Mouse (Mus musculus) midbrain, embryonic 12.5 days (tissue): ENCODE measurements at regions not wholly inside any gene's neighbourhood (a gene's known extent, or its start where the extent isn't known, plus 50 kb on each side); places are given as distances from the start of the nearest gene placed in this dataset.

Experiments
- ATAC-seq: fragments of 200-750 bp; cut with Nextera tagmentation; 2 replicates; pipeline ENCODE4 v1.8.0; 2017; ENCODE audit warnings: low read depth, moderate TSS enrichment, moderate library complexity; ENCODE audit not compliant: low FRiP score
- H3K27ac ChIP-seq: fragments of 300-500 bp; sonication (generic); replicated peaks from 2 replicates; pipeline ENCODE4 v1.5.1; 2016; ENCODE audit warnings: mild to moderate bottlenecking
- H3K27me3 ChIP-seq: fragments of 300-500 bp; sonication (generic); 2 replicates; pipeline ENCODE4 v1.6.1; 2016; ENCODE audit warnings: mild to moderate bottlenecking
- H3K36me3 ChIP-seq: fragments of 300-500 bp; sonication (generic); 2 replicates; pipeline ENCODE4 v1.6.1; 2016
- H3K4me1 ChIP-seq: fragments of 300-500 bp; sonication (generic); 2 replicates; pipeline ENCODE4 v1.6.1; 2016
- H3K4me2 ChIP-seq: fragments of 300-500 bp; sonication (generic); replicated peaks from 2 replicates; pipeline ENCODE4 v1.6.1; 2016; ENCODE audit warnings: mild to moderate bottlenecking, moderate library complexity
- H3K4me3 ChIP-seq: fragments of 300-500 bp; sonication (generic); 2 replicates; pipeline ENCODE4 v1.5.1; 2016; ENCODE audit warnings: mild to moderate bottlenecking
- H3K9ac ChIP-seq: fragments of 300-500 bp; sonication (generic); replicated peaks from 2 replicates; pipeline ENCODE4 v1.6.1; 2016; ENCODE audit warnings: mild to moderate bottlenecking, moderate library complexity
- H3K9me3 ChIP-seq: fragments of 300-500 bp; sonication (generic); 2 replicates; pipeline ENCODE4 v1.6.1; 2016; ENCODE audit warnings: mild to moderate bottlenecking
- whole genome bisulfite sequencing: fragments of 180-500 bp; shearing (Covaris S2); methylation state at CpG from one replicate; pipeline ENCODE4 v1.1.7; 2016; 5-methylcytosine and 5-hydroxymethylcytosine counted together

- no peak overlapping the region for H3K4me2 ChIP-seq
These were observed 780.3 kb upstream of the Nudt12 start for GRCm38 (mm10) chr17:59793434-59793833.

GRCm38 (mm10) chr17:59792780-59793179 is 779.6 kb upstream of the Nudt12 start:
- Histone ChIP-seq H3K4me1 (no peaks in the 10 kb centered on the region), H3K36me3 (no peaks in the 10 kb centered on the region), H3K9me3 (no peaks in the 10 kb centered on the region), H3K4me2 (no peak overlapping the region), H3K27ac (no peak overlapping the region), H3K4me3 (no peak overlapping the region), H3K9ac (no peak overlapping the region), H3K27me3 (no peaks in the 10 kb centered on the region)
- ATAC-seq = no peak
- WGBS = 79% methylated on average over 4 of the region's 4 CpGs

More at GRCm38 (mm10) chr17:59793434-59793833, 780.3 kb upstream of the Nudt12 start:
- Histone ChIP-seq H3K27me3 (no peaks in the 10 kb centered on the region), H3K4me3 (no peak overlapping the region), H3K27ac (no peak overlapping the region), H3K36me3 (no peaks in the 10 kb centered on the region), H3K4me1 (no peaks in the 10 kb centered on the region), H3K9me3 (no peaks in the 10 kb centered on the region), H3K9ac (no peak overlapping the region)
- no peak for ATAC-seq

GRCm38 (mm10) chr17:59774075-59774474 is 760.9 kb upstream of the Nudt12 start:
- no peaks in the 10 kb centered on the region for H3K9me3 ChIP-seq
- no peaks in the 10 kb centered on the region for H3K36me3 ChIP-seq
- no peak overlapping the region for H3K4me3 ChIP-seq
- no peak overlapping the region for H3K4me2 ChIP-seq
- WGBS = 65% methylated on average over 3 of the region's 3 CpGs
- H3K4me1 ChIP-seq = no peaks in the 10 kb centered on the region
- no peak overlapping the region for H3K27ac ChIP-seq
- no peak for ATAC-seq
- no peaks in the 10 kb centered on the region for H3K27me3 ChIP-seq
- no peak overlapping the region for H3K9ac ChIP-seq

- Histone ChIP-seq H3K27me3 (no peaks in the 10 kb centered on the region), H3K27ac (no peak overlapping the region), H3K36me3 (no peaks in the 10 kb centered on the region), H3K9me3 (no peaks in the 10 kb centered on the region), H3K4me2 (no peak overlapping the region), H3K4me3 (no peak overlapping the region), H3K9ac (no peak overlapping the region), H3K4me1 (no peaks in the 10 kb centered on the region)
- no peak for ATAC-seq
- 96% methylated on average over 7 of the region's 7 CpGs for WGBS
These were observed 753.4 kb upstream of the Nudt12 start for GRCm38 (mm10) chr17:59766580-59766979.

GRCm38 (mm10) chr17:59764486-59764885 is 751.3 kb upstream of the Nudt12 start:
- H3K27me3 ChIP-seq = no peaks in the 10 kb centered on the region

GRCm38 (mm10) chr17:59762068-59762467 is 748.9 kb upstream of the Nudt12 start:
- 27% methylated on average over 4 of the region's 4 CpGs for WGBS

More at GRCm38 (mm10) chr17:59764486-59764885, 751.3 kb upstream of the Nudt12 start:
- no peak for ATAC-seq
- no peaks in the 10 kb centered on the region for H3K36me3 ChIP-seq
- no peak overlapping the region for H3K27ac ChIP-seq
- H3K9ac ChIP-seq = no peak overlapping the region
- H3K4me1 ChIP-seq = no peaks in the 10 kb centered on the region
- no peak overlapping the region for H3K4me2 ChIP-seq
- no peak overlapping the region for H3K4me3 ChIP-seq
- H3K9me3 ChIP-seq = no peaks in the 10 kb centered on the region
- 83% methylated on average over 2 of the region's 2 CpGs for WGBS

GRCm38 (mm10) chr17:59760889-59761288 is 747.7 kb upstream of the Nudt12 start:
- Histone ChIP-seq H3K9ac (no peak overlapping the region), H3K4me1 (no peaks in the 10 kb centered on the region), H3K4me3 (no peak overlapping the region), H3K9me3 (no peaks in the 10 kb centered on the region), H3K4me2 (no peak overlapping the region), H3K27me3 (no peaks in the 10 kb centered on the region), H3K27ac (no peak overlapping the region), H3K36me3 (no peaks in the 10 kb centered on the region)
- WGBS = 90% methylated on average over 5 of the region's 5 CpGs
- ATAC-seq = no peak

More at GRCm38 (mm10) chr17:59762068-59762467, 748.9 kb upstream of the Nudt12 start:
- H3K9me3 ChIP-seq = no peaks in the 10 kb centered on the region
- no peak for ATAC-seq
- no peaks in the 10 kb centered on the region for H3K27me3 ChIP-seq
- no peak overlapping the region for H3K9ac ChIP-seq
- H3K36me3 ChIP-seq = no peaks in the 10 kb centered on the region
- H3K4me3 ChIP-seq = no peak overlapping the region
- H3K4me2 ChIP-seq = no peak overlapping the region
- H3K4me1 ChIP-seq = no peaks in the 10 kb centered on the region
- no peak overlapping the region for H3K27ac ChIP-seq

GRCm38 (mm10) chr17:59746106-59746505 is 732.9 kb upstream of the Nudt12 start:
- Histone ChIP-seq H3K4me1 (no peaks in the 10 kb centered on the region), H3K4me3 (no peak overlapping the region), H3K4me2 (no peak overlapping the region), H3K36me3 (no peaks in the 10 kb centered on the region), H3K9me3 (no peaks in the 10 kb centered on the region), H3K9ac (no peak overlapping the region), H3K27me3 (no peaks in the 10 kb centered on the region), H3K27ac (no peak overlapping the region)
- WGBS = 81% methylated on average over 1 of the region's 1 CpGs
- ATAC-seq = no peak
